Mouse (Mus musculus) G1E-ER4 (cell line): ENCODE measurements around the gene Prl2c3. TPM values are rescaled to one million over a fixed set of nuclear protein-coding genes. Genes with fewer than 3 reads are reported as not detected.
"Not testable (repeated sequence)": the region's sequence is repeated elsewhere in the genome, so short reads cannot be mapped to it uniquely, and the experiment has no call there.

ENCODE experiments used
- GATA1 ChIP-seq: IDR thresholded peaks from one replicate; pipeline ENCODE4 v1.8.0; 2012; ENCODE audit warnings: low read length, inconsistent platforms
- polyA plus RNA-seq: library from polyadenylated mRNA; stranded (reverse); fragments of >175 nt; gene quantifications from 2 replicates; pipeline ENCODE4 v1.2.3, GENCODE M21; 2012

The Prl2c3 gene
- polyA plus RNA-seq = not detected in 2 replicates

DNA sequence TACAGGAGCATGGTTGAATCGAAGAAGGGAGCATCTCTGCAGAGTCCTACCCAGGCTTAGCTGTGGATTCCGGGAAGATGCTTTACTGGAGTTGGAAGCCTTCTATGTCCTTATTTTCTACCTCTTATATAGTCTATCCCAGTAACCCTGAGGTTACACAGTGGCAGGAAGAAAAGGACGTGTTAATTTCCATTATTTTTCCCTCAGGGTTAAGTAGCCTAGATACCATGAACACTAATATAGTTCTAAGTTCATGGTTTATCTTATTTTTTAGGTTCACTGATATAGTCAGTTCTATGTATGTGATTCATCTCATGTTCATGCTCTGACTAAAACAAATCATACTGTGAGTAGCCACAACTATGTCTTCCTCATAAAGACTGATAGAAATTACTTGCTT is at the start of gene Prl2c3:
TSS of gene Prl2c3 (minus strand) at position 101 of the 400 bp plus-strand sequence.
- not testable (repeated sequence) for TF ChIP-seq GATA1

DNA sequence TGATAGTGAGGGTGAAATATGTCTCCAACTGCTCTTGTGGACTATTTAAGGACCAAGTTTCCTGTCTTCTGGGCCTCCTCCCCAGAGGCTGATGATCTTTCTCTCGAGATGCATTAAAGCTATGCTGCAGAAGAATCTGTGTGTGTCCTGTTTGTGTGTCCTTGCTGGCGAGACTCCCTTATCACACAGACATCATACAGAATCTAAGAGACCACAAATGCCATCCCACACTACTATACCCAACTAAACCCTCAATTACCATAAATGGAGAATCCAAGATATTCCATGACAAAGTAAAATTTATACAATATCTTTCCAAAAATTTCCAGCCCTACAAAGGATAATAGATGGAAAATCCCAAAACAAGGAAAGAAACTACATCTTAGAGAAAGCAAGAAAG is 31.9 kb upstream of the Prl2c3 start:
- no peak for TF ChIP-seq GATA1

DNA sequence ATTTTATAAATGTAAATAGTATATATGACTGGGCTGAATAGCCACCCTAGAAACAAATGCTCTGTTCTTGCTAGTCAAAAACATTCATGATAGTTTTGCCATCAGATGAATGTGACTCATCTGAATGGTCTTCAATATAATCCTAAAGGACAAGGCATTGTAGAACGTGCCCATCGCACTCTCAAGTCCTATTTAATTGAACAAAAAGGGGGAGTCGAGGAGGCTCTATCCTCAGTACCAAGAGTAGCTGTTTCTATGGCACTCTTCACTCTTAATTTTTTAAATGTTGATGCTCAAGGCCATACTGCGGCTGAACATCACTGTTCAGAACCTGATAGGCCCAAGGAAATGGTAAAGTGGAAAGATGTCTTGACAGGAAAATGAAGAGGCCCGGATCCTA is 29.2 kb upstream of the Prl2c3 start:
- no peak for TF ChIP-seq GATA1

DNA sequence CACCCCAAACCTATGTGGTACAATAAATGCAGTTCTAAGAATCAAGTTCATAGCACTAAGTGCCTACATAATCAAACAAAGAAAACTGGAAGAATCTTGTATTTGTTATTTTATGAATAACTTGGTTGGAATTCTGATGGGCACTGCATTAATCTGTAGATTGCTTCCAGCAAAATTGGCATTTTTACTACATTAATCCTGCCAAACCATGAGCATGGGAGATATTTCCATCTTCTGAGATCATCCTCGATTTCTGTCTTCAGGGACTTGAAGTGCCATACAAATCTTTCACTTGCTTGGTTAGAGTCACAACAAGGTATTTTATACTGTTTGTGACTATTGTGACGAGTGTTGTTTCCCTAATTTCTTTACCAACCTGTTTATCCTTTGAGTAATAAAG is 9.7 kb upstream of the Prl2c3 start:
- TF ChIP-seq GATA1 = no peak

Other genes starting within 250 kb of the Prl2c3 start
- 0.89 and 1.4 TPM in 2 replicates for gene Ero1lb, start 234.2 kb downstream of the Prl2c3 start, polyA plus RNA-seq
- gene Prl2c2, start 205.3 kb upstream of the Prl2c3 start, polyA plus RNA-seq = not detected in 2 replicates